In genomic region chr17:84356056-84356887, GRCm38 (mm10) we compare ENCODE assay signal across 16 mouse cellular contexts.
"Had no signal": no experiment of that assay in that cellular context is flagged by ENCODE, and none has a peak within 500 bp of the region (broad histone marks: within the 10 kb centered on the region; RNA-seq: fewer than 3 reads in every experiment).

No protein-coding gene starts in this region.

- H3K9ac ChIP-seq: kidney, embryonic 15.5 days; liver, embryonic 13.5 days; midbrain, embryonic 13.5 days; neural tube, embryonic 13.5 days had no signal

- H3K27me3 ChIP-seq: kidney, embryonic 15.5 days; liver, embryonic 13.5 days; midbrain, embryonic 13.5 days; neural tube, embryonic 13.5 days had no signal

- H3K4me2 ChIP-seq: kidney, embryonic 15.5 days; liver, embryonic 13.5 days; midbrain, embryonic 13.5 days; neural tube, embryonic 13.5 days had no signal

- H3K36me3 ChIP-seq: midbrain, embryonic 13.5 days; neural tube, embryonic 13.5 days had no signal

- H3K4me3 ChIP-seq: kidney, embryonic 15.5 days; liver, embryonic 13.5 days; midbrain, embryonic 13.5 days; neural tube, embryonic 13.5 days had no signal

- DNase-seq: kidney, adult 2 months; kidney, postnatal 10 days; kidney, postnatal 36 days; layer of hippocampus, adult 9-11 months; liver, embryonic 13.5 days; lung, adult 2 months; lung, postnatal 14 days; lung, postnatal 4 days; retina, postnatal 1 day; thymus, adult 18-20 months; thymus, postnatal 14 days; thymus, postnatal 4 days had no signal

- H3K9me3 ChIP-seq: kidney, embryonic 15.5 days; liver, embryonic 13.5 days; midbrain, embryonic 13.5 days; neural tube, embryonic 13.5 days had no signal

- H3K27ac ChIP-seq: kidney, embryonic 15.5 days; liver, embryonic 13.5 days; midbrain, embryonic 13.5 days; neural tube, embryonic 13.5 days had no signal

- ATAC-seq: intestine, postnatal 0 days; midbrain, embryonic 13.5 days had no signal
